Mouse (Mus musculus): ENCODE results near the gene Chka.

GRCm38 (mm10) chr19:3847711-3848110 is 3.9 kb upstream of the Chka start:
- no peak for TF ChIP-seq TCF12 (IDR thresholded peaks at IDR 0.05; ENCODE audit: insufficient read depth, poor library complexity, severe bottlenecking)
- no peak for TF ChIP-seq POLR2A (IDR thresholded peaks at IDR 0.05; ENCODE audit: insufficient read length, low read depth)
- TF ChIP-seq MYOG (IDR thresholded peaks at IDR 0.05; ENCODE audit: control insufficient read depth in 1 of 3, insufficient read depth in 1 of 3, insufficient read length in 2 of 3, low read depth in 2 of 3), result no peak
- no peak for TF ChIP-seq MAX (IDR thresholded peaks at IDR 0.05; ENCODE audit: low read depth)
- no peak for TF ChIP-seq USF1 (IDR thresholded peaks at IDR 0.05; ENCODE audit: low read depth)
- no peak for TF ChIP-seq E2F4 (IDR thresholded peaks at IDR 0.05; ENCODE audit: insufficient read depth)
- no peak for TF ChIP-seq TCF3 (IDR thresholded peaks at IDR 0.05; ENCODE audit: insufficient read length, low read depth)
- no peak for TF ChIP-seq REST (IDR thresholded peaks at IDR 0.05; ENCODE audit: insufficient read depth, insufficient read length)
- TF ChIP-seq POLR2AphosphoS2 (IDR thresholded peaks at IDR 0.05; ENCODE audit: insufficient read length, low read depth), result no peak
- TF ChIP-seq MYOD1 (IDR thresholded peaks at IDR 0.05; ENCODE audit: control insufficient read depth in 1 of 3, insufficient read length in 2 of 3, low read depth in 2 of 3), result no peak
